Mouse (Mus musculus) lung, embryonic 15.5 days (tissue): Measurements from ENCODE around the gene Hoxd13. TPM values are rescaled to one million over a fixed set of nuclear protein-coding genes. Genes with fewer than 3 reads are reported as not detected.

ENCODE experiments used
- microRNA-seq: library from miRNA; unstranded; fragments of <30 nt; microRNA quantifications from one replicate; pipeline ENCODE4, GENCODE M21; 2016
- polyA plus RNA-seq: library from polyadenylated mRNA; unstranded; fragments of >200 nt; fragmentation: Nextera tagmentation; extraction: Ambion mirVana; gene quantifications from 2 replicates; pipeline ENCODE4 v1.2.1, GENCODE M21; 2015

Hoxd13 gene
- polyA plus RNA-seq, 1 experiment from 2014 or later, result not detected

Small RNA genes lying within 50 kb of the gene (microRNA-seq; reads per million reads assigned to microRNA genes)
- not detected for gene Gm44463

Other genes starting within 250 kb of the Hoxd13 start
- gene Lnpk, start 88.9 kb upstream of the Hoxd13 start, polyA plus RNA-seq, result 22.4 and 23.6 TPM in 2 replicates
- not detected in 2 replicates for gene Evx2, start 8.8 kb upstream of the Hoxd13 start, polyA plus RNA-seq
- gene Hoxd12, start 6.7 kb downstream of the Hoxd13 start, polyA plus RNA-seq, result not detected in 2 replicates
- gene Hoxd11, start 11.2 kb downstream of the Hoxd13 start, polyA plus RNA-seq, result not detected in 2 replicates
- gene Hoxd10, start 23.6 kb downstream of the Hoxd13 start, polyA plus RNA-seq, result 0.14 and 0.34 TPM in 2 replicates
- gene Hoxd9, start 29.4 kb downstream of the Hoxd13 start, polyA plus RNA-seq, result 0.14 and 0.44 TPM in 2 replicates
- gene Hoxd8, start 36.3 kb downstream of the Hoxd13 start, polyA plus RNA-seq, result 0.39 and 0.50 TPM in 2 replicates
- gene Hoxd3, start 43.6 kb downstream of the Hoxd13 start, polyA plus RNA-seq, result 0.16 and 0.67 TPM in 2 replicates
- gene Hoxd4, start 43.6 kb downstream of the Hoxd13 start, polyA plus RNA-seq, result 0.19 TPM in 1 of 2 replicates, not detected in the other
- gene Gm28230, start 58.4 kb downstream of the Hoxd13 start, polyA plus RNA-seq, result 0.05 TPM in 1 of 2 replicates, not detected in the other
- gene Hoxd1, start 94.7 kb downstream of the Hoxd13 start, polyA plus RNA-seq, result not detected in 2 replicates
- gene Mtx2, start 157.5 kb downstream of the Hoxd13 start, polyA plus RNA-seq, result 111 and 119 TPM in 2 replicates